ENCODE assay signal across 10 mouse cellular contexts in genomic region chr4:129739111-129739645, GRCm38 (mm10). TPM values are rescaled to one million over a fixed set of nuclear protein-coding genes. Genes with fewer than 3 reads are reported as not detected.
DNase-seq lines count a peak whose midpoint lies in the region; ATAC-seq lines count a peak whose summit lies in the region.
"Had no signal": no experiment of that assay in that cellular context is flagged by ENCODE, and none has a peak within 500 bp of the region (broad histone marks: within the 10 kb centered on the region; RNA-seq: fewer than 3 reads in every experiment).

No protein-coding gene starts in this region.

- H3K27me3 ChIP-seq in kidney, embryonic 16.5 days (ENCODE audit: insufficient read depth, low read length), result no peaks in the 10 kb centered on the region
- no peaks in the 10 kb centered on the region for H3K27me3 ChIP-seq in embryonic facial prominence, embryonic 14.5 days (replicated peaks; ENCODE audit: control insufficient read depth, insufficient read depth, low read length)
- H3K27me3 ChIP-seq in hindbrain, embryonic 14.5 days (ENCODE audit: control insufficient read depth, insufficient read depth, low read length), result no peaks in the 10 kb centered on the region
- no peaks in the 10 kb centered on the region for H3K27me3 ChIP-seq in midbrain, embryonic 15.5 days (replicated peaks)
- H3K27me3 ChIP-seq: megakaryocyte, embryonic 14.5 days had no signal

- WGBS in kidney, embryonic 16.5 days, result 66% methylated on average over 4 of the region's 4 CpGs
- 65% methylated on average over 4 of the region's 4 CpGs for WGBS in embryonic facial prominence, embryonic 14.5 days
- WGBS in hindbrain, embryonic 14.5 days, result 78% methylated on average over 4 of the region's 4 CpGs
- WGBS in midbrain, embryonic 15.5 days, result 77% methylated on average over 4 of the region's 4 CpGs

- peak overlapping the region; percentile 14; the same call in 1 of the 2 replicates for H3K4me3 ChIP-seq in kidney, embryonic 16.5 days (ENCODE audit: low read length)
- H3K4me3 ChIP-seq in embryonic facial prominence, embryonic 14.5 days (ENCODE audit: low read depth, low read length), result peak overlapping the region; percentile 90; the same call in 1 of the 2 replicates
- H3K4me3 ChIP-seq in hindbrain, embryonic 14.5 days (replicated peaks; ENCODE audit: low read length), result peak overlapping the region; percentile 99
- peak overlapping the region; percentile 84 for H3K4me3 ChIP-seq in midbrain, embryonic 15.5 days

- no peak for ATAC-seq in kidney, embryonic 16.5 days (ENCODE audit: low FRiP score, low TSS enrichment)
- no peak for ATAC-seq in embryonic facial prominence, embryonic 14.5 days (ENCODE audit: low read depth)
- ATAC-seq in hindbrain, embryonic 14.5 days (ENCODE audit: low FRiP score), result no peak
- ATAC-seq in midbrain, embryonic 15.5 days (replicated peaks), result no peak
- ATAC-seq in cerebellum, adult (ENCODE audit: insufficient number of reproducible peaks, low FRiP score, low TSS enrichment), result no peak

- no peak for DNase-seq in kidney, postnatal 4 days
- DNase-seq in embryonic facial prominence, embryonic 14.5 days (ENCODE audit: low spot score), result no peak
- DNase-seq in hindbrain, embryonic 14.5 days (ENCODE audit: low spot score), result no peak
- no peak for DNase-seq in right cerebral cortex, postnatal 36 days (ENCODE audit: low spot score in 2 of 2)
- no peak for DNase-seq in testis, postnatal 10 days (ENCODE audit: low spot score)
- DNase-seq: right cerebral cortex, postnatal 14 days had no signal

- peaks cover 27% of the 10 kb centered on the region for H3K4me1 ChIP-seq in kidney, embryonic 16.5 days (ENCODE audit: insufficient read depth, low read length)
- H3K4me1 ChIP-seq in embryonic facial prominence, embryonic 14.5 days (ENCODE audit: control insufficient read depth, insufficient read depth, low read length), result peaks cover 32% of the 10 kb centered on the region
- H3K4me1 ChIP-seq in hindbrain, embryonic 14.5 days (replicated peaks; ENCODE audit: control insufficient read depth, insufficient read depth, low read length), result peaks cover 35% of the 10 kb centered on the region
- peaks cover 48% of the 10 kb centered on the region for H3K4me1 ChIP-seq in midbrain, embryonic 15.5 days

- peak overlapping the region; percentile 72 for H3K4me2 ChIP-seq in kidney, embryonic 16.5 days (replicated peaks; ENCODE audit: low read depth, low read length)
- H3K4me2 ChIP-seq in embryonic facial prominence, embryonic 14.5 days (ENCODE audit: low read depth, low read length), result peak overlapping the region; percentile 73
- peak overlapping the region; percentile 84 for H3K4me2 ChIP-seq in hindbrain, embryonic 14.5 days (replicated peaks)
- peak overlapping the region; percentile 73 for H3K4me2 ChIP-seq in midbrain, embryonic 15.5 days

- no peak overlapping the region for H3K9ac ChIP-seq in kidney, embryonic 16.5 days (replicated peaks; ENCODE audit: low read length)
- H3K9ac ChIP-seq in embryonic facial prominence, embryonic 14.5 days (ENCODE audit: low read depth, low read length), result no peak overlapping the region
- H3K9ac ChIP-seq in hindbrain, embryonic 14.5 days, result no peak overlapping the region
- no peak overlapping the region for H3K9ac ChIP-seq in midbrain, embryonic 15.5 days

- 0 out of 2 replicates have a peak, but pooled peaks cover 5% of the 10 kb centered on the region for H3K36me3 ChIP-seq in kidney, embryonic 16.5 days (ENCODE audit: insufficient read depth, low read length)
- H3K36me3 ChIP-seq in embryonic facial prominence, embryonic 14.5 days (ENCODE audit: control insufficient read depth, insufficient read depth, low read length), result peaks cover 10% of the 10 kb centered on the region; the same call in 1 of the 2 replicates
- no peaks in the 10 kb centered on the region; the same call in 1 of the 2 replicates for H3K36me3 ChIP-seq in hindbrain, embryonic 14.5 days (replicated peaks; ENCODE audit: control insufficient read depth, insufficient read depth)
- 0 out of 2 replicates have a peak, but pooled peaks cover 3% of the 10 kb centered on the region for H3K36me3 ChIP-seq in midbrain, embryonic 15.5 days (replicated peaks)

- no peaks in the 10 kb centered on the region for H3K9me3 ChIP-seq in kidney, embryonic 16.5 days (ENCODE audit: low read length)
- H3K9me3 ChIP-seq in embryonic facial prominence, embryonic 14.5 days (ENCODE audit: control insufficient read depth, low read length), result no peaks in the 10 kb centered on the region
- H3K9me3 ChIP-seq in hindbrain, embryonic 14.5 days (ENCODE audit: control insufficient read depth, low read length), result no peaks in the 10 kb centered on the region
- no peaks in the 10 kb centered on the region for H3K9me3 ChIP-seq in midbrain, embryonic 15.5 days
- H3K9me3 ChIP-seq: megakaryocyte, embryonic 14.5 days had no signal

- no peak overlapping the region for H3K27ac ChIP-seq in kidney, embryonic 16.5 days (ENCODE audit: low read length)
- no peak overlapping the region for H3K27ac ChIP-seq in embryonic facial prominence, embryonic 14.5 days (replicated peaks; ENCODE audit: low read depth, low read length)
- no peak overlapping the region for H3K27ac ChIP-seq in hindbrain, embryonic 14.5 days
- no peak overlapping the region for H3K27ac ChIP-seq in midbrain, embryonic 15.5 days

RNA-seq across cellular contexts. Expression of gene Khdrbs1, which starts 2.9 kb away (rescaled TPM):
- polyA plus RNA-seq in kidney, embryonic 16.5 days (2015; fragmentation: Nextera tagmentation; extraction: Ambion mirVana), result 92.1 and 105 TPM in 2 replicates
- polyA plus RNA-seq in embryonic facial prominence, embryonic 14.5 days (2014; fragmentation: Nextera tagmentation; extraction: Ambion mirVana), result 94.2 and 104 TPM in 2 replicates
- polyA plus RNA-seq in hindbrain, embryonic 14.5 days (2014; fragmentation: Nextera tagmentation; extraction: Ambion mirVana), result 120 and 125 TPM in 2 replicates
- polyA plus RNA-seq in midbrain, embryonic 15.5 days (2015; fragmentation: Nextera tagmentation; extraction: Ambion mirVana), result 137 and 138 TPM in 2 replicates

RNA-seq across cellular contexts. Expression of gene Tmem39b, which starts 42.5 kb away (rescaled TPM):
- polyA plus RNA-seq in kidney, embryonic 16.5 days (2015; fragmentation: Nextera tagmentation; extraction: Ambion mirVana), result 20.6 and 21.7 TPM in 2 replicates
- 22.1 and 25.0 TPM in 2 replicates for polyA plus RNA-seq in embryonic facial prominence, embryonic 14.5 days (2014; fragmentation: Nextera tagmentation; extraction: Ambion mirVana)
- polyA plus RNA-seq in hindbrain, embryonic 14.5 days (2014; fragmentation: Nextera tagmentation; extraction: Ambion mirVana), result 25.6 and 29.5 TPM in 2 replicates
- 18.1 and 20.9 TPM in 2 replicates for polyA plus RNA-seq in midbrain, embryonic 15.5 days (2015; fragmentation: Nextera tagmentation; extraction: Ambion mirVana)

Comparison
In these comparisons a context has a peak if more than half of its experiments do, and no peak if none do; other contexts are left out.
1. H3K4me3 ChIP-seq: peak in every context shown above with its lines; median percentile 99 in hindbrain, embryonic 14.5 days; 90 in embryonic facial prominence, embryonic 14.5 days; 84 in midbrain, embryonic 15.5 days; 14 in kidney, embryonic 16.5 days.